Mouse (Mus musculus) gastrocnemius, postnatal 14 days (tissue): ENCODE data around the gene Wdr92. TPM values are rescaled to one million over a fixed set of nuclear protein-coding genes. Genes with fewer than 3 reads are reported as not detected.

Experiments used
- total RNA-seq, 2 experiments: library from RNA; stranded (reverse); gene quantifications; 2 replicates each; pipeline ENCODE4 v1.2.3; 2021

Wdr92 gene
- total RNA-seq, 2 experiments from 2014 or later, result 5.0 to 6.6 TPM

Other genes starting within 250 kb of the Wdr92 start
- gene Fbxo48, start 230.7 kb upstream of the Wdr92 start, total RNA-seq, result under 1 TPM; 0.16 to 0.42 TPM
- gene Cnrip1, start 130.5 kb upstream of the Wdr92 start, total RNA-seq, result 1 to 10 TPM; 6.9 to 7.7 TPM
- 1 to 10 TPM; 1.6 to 1.9 TPM for gene Plek, start 129.7 kb upstream of the Wdr92 start, total RNA-seq
- 100 to 1,000 TPM; 164 to 178 TPM for gene Ppp3r1, start 22.8 kb upstream of the Wdr92 start, total RNA-seq
- 10 to 100 TPM; 43.3 to 45.4 TPM for gene Pno1, start 29.5 kb downstream of the Wdr92 start, total RNA-seq
- 10 to 100 TPM; 31.9 to 39.3 TPM for gene C1d, start 75.5 kb downstream of the Wdr92 start, total RNA-seq